Mouse (Mus musculus) urinary bladder, adult 2 months (tissue): Measurements from ENCODE around the gene Olfr1424. TPM values are rescaled to one million over a fixed set of nuclear protein-coding genes. Genes with fewer than 3 reads are reported as not detected.
A peak's percentile ranks its signal among the peaks of the same experiment; 100 is the strongest.
"Not testable (repeated sequence)": the region's sequence is repeated elsewhere in the genome, so short reads cannot be mapped to it uniquely, and the experiment has no call there.

Experiments
- DNase-seq: peaks from one replicate; pipeline ENCODE4 v3.0.0; 2022; ENCODE audit warnings: low spot score
- polyA plus RNA-seq: library from polyadenylated mRNA; depleted of rRNA; stranded (reverse); fragments of >200 nt; gene quantifications from 2 replicates; pipeline ENCODE4 v1.2.3, GENCODE M21; 2012; rRNA removed

The Olfr1424 gene
- not detected in 2 replicates for polyA plus RNA-seq

GRCm38 (mm10) chr19:12062582-12062981 is at the start of gene Olfr1424:
Gene Olfr1424, minus strand, starts transcription at chr19:12062682.
- DNase-seq: not testable (repeated sequence)

GRCm38 (mm10) chr19:12104541-12104940 is 42.1 kb upstream of the Olfr1424 start:
- no peak for DNase-seq

DNA sequence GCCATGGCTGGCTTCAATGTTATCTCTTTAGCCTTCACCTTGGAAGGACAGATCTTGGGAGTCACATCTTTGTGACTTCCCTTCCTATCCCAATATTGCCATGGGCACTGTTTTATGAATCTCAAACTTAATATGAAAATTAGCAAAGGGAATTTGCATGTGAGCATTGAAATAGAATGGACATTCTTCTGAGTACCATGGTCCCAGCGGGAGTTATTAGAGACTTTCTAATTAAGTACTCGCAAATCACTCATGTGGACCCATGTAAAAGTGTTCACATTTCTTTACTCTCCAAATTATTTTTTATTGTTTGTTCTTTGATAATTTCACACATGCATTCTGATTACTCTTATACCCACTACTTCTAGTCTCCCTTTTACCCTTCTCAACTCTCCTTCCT is 40.8 kb upstream of the Olfr1424 start, which contains the start of gene Olfr1427:
Olfr1427 (minus strand) TSS at position 101 of the 400 bp plus-strand sequence.
- no peak for DNase-seq

- DNase-seq: no peak
Observed at GRCm38 (mm10) chr19:12091913-12092312, 29.4 kb upstream of the Olfr1424 start, which contains the start of gene Olfr1426. Gene Olfr1426, minus strand, starts transcription at chr19:12092013.

- DNase-seq: not testable (repeated sequence)
Observed at GRCm38 (mm10) chr19:12077631-12078030, 15.1 kb upstream of the Olfr1424 start, which contains the start of gene Olfr1425. Gene Olfr1425, minus strand, starts transcription at chr19:12077731.

DNA sequence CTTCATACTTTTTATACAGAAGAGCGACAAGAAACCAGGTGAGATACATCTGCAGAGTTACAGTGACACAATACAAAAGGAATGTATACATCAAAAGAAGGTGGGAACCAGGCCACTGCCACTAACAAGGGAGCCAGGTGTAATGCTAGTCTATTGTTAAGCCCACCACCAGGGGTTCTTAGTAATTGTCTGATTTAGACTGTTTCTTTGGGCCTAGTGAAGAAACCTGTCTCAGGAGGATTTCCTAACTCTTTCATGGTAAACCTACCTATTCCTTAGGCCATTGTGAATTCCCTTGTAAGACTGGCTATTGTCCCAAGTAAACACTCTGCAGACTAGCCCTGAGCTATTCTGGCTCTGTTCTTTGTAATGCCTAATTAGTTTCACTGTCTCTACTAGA is 7.1 kb upstream of the Olfr1424 start:
- DNase-seq: not testable (repeated sequence)

DNA sequence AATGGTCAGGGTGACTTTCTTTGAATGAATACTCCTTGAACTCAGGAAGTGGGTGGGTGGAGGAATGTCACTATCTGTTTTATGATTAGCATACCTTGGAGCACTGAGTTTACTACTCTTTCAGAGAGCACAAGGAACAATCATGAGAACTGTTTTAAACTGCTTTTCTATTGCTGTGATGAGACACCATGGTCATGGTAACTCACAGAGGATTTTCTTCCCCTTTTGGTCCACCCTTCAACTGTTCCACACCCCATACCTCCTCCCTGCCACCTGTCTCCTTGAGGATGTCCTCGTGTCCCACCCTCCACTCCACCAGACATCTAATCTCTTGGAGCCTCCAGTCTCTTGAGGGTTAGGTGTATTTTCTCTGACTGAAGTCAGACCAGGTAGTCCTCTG is 5.3 kb upstream of the Olfr1424 start:
- DNase-seq: not testable (repeated sequence)

- DNase-seq: no peak
Observed at GRCm38 (mm10) chr19:12043163-12043562, 19.3 kb downstream of the Olfr1424 start.

DNA sequence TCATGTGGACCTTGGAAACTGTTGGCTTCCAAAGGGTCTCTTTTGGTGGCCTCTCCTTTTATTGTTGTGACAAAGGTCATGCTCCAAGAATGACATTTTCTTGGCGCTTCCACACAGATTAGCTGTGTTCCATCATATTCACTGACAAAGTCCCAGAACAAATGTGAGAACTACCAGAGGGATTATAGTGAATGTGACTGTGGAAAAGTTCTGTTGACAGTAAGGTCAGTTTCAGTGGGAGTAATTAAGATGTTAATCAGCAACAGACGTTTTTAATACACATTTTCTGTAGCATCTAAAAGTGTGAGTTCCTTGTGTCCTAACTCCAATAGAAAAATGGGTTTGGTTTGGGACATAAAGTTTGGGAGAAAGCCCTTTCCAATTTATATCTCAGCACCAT is 21.3 kb downstream of the Olfr1424 start, which contains the start of gene Olfr1423:
Olfr1423 (minus strand) TSS at position 101 of the 400 bp plus-strand sequence.
- DNase-seq: no peak

DNA sequence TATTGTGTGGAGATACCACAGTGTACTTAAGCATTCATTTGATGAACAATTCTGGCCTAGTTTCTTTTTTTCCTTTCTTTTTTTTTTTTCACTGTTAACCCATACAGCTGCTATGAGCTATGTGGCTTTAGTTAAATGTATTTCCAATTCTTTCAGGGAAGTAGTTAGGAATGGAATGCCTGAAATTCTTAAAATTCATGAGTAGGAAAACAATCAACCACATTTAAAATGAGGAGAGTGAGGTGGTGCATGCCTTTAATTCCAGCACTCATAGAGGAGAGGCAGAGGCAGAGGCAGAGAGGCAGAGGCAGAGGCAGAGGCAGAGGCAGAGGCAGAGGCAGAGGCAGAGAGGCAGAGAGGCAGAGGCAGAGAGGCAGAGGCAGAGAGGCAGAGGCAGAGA is 24.8 kb downstream of the Olfr1424 start:
- no peak for DNase-seq

DNA sequence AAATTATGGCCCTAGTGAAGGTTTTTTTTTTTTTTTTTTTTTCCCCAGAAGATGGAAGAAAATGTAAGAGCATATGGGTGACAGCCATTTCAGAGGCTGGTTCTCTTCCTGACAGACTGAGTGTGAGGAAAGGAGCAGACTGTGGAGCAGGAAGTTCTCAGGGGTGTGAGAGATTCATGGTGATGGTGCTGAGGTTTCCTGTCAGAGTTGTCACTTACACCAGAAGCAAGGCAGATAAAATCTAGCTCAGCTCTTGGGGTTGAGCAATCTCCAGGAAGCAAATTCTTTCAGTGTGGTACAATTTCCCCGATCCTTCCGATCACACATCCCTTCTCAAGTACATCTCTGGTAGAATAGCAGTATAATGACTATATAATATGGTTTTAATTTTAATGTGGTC is 35.9 kb downstream of the Olfr1424 start:
- no peak for DNase-seq

- no peak for DNase-seq
Observed at GRCm38 (mm10) chr19:12025333-12025732, 37.1 kb downstream of the Olfr1424 start.

DNA sequence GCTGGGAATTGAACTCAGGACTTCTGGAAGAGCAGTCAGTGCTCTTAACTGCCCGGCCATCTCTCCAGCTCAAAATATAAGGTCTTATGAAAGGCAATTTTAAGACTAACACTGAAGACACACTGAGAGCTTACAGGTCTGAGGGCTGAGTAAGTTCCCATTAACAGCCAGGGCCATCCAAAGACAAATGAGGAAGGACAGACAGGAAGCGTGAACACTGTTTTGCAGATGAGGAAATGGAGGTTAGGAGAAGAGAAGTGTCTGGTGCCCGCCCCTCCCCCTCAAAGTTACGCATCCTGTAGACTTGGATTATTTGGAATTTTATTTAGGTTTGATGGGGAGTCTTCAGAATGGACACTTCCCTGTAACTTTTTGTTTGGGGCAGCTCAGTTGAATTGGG is 38.3 kb downstream of the Olfr1424 start:
- no peak for DNase-seq

- no peak for DNase-seq
Observed at GRCm38 (mm10) chr19:12016192-12016591, 46.3 kb downstream of the Olfr1424 start.

- no peak for DNase-seq
Observed at GRCm38 (mm10) chr19:12015708-12016107, 46.8 kb downstream of the Olfr1424 start.

DNA sequence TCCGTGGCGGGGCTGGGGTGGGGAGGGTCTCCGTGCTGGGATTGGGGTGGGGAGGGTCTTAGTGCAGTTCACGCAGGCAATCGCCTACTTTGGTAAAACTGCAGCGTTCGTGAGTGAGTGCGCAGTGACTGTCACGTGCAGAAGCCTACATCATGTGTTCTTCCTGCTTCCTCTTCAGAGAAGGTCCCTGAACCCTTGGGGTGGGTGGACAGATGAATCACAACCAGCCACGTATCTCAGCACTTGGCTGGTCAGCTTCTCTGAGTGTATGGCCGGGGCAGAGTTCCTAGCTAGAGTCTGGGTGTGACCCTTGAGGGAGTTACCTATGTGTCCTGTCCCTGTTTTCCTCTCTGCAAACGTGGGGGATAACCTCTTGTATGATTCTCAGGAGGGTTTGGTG is 49.3 kb downstream of the Olfr1424 start:
- peak; percentile 38 for DNase-seq

GRCm38 (mm10) chr19:12012615-12013014 is 49.9 kb downstream of the Olfr1424 start:
- DNase-seq: no peak

GRCm38 (mm10) chr19:12011560-12012556 is 50.6 kb downstream of the Olfr1424 start:
- peak; percentile 82 for DNase-seq

GRCm38 (mm10) chr19:12010916-12011559 is 51.4 kb downstream of the Olfr1424 start:
- no peak for DNase-seq

- DNase-seq: peak; percentile 57
Observed at GRCm38 (mm10) chr19:12010281-12010771, 52.2 kb downstream of the Olfr1424 start.

DNA sequence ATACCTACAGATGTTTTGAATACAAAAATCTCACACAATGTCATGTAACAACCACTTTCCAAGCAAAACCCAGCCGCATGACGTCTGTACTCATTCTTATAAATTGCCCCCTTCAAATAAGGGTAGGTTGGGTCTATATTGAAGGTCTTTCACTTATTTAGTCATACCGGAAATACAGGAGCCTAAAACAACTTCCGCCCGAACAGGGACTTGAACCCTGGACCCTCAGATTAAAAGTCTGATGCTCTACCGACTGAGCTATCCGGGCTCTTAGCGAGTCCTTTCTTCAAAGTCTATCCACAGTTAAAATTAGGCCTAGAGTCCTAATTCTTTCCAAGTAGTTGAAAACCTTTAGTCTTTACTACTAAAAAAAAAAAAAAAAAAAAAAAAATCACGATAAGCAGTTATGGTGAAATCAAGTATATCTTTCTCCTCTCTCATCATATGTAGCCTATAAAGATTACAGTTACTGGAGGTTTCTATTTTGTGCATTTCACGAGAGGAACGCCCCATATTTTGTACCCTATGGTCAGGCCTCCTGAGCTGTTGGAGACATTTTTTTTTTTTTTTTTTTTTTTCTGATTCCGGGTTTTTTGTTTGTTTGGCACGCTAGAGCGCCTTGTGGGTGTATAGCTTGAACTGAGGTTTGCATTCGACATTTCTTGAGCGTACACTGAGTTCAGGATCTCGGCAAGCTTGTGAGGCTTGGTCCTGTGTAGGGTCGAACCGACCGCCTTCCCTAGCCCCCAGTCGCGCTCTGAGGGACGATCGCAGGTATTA is 52.8 kb downstream of the Olfr1424 start:
- peak; percentile 44 for DNase-seq
